Mouse (Mus musculus): Measurements from ENCODE around the gene Srcap. TPM values are rescaled to one million over a fixed set of nuclear protein-coding genes. Genes with fewer than 3 reads are reported as not detected.

Srcap gene
- polyA plus RNA-seq, 1 experiment from 2014 or later = 68.0 TPM

GRCm38 (mm10) chr7:127588011-127588871, 76.5 kb downstream of the Srcap start, which contains the start of the genes Ccdc189 and Rnf40:
Ccdc189 (minus strand) TSS chr7:127588595.
Rnf40 (plus strand) TSS chr7:127588767.
- Histone ChIP-seq H3K4me1 (peaks cover 22% of the 10 kb centered on the region), H3K36me3 (replicated peaks) (peaks cover 39% of the 10 kb centered on the region), H3K27ac (peak within 1 kb of the TSS; percentile 79), H3K4me2 (peak within 1 kb of the TSS; percentile 95), H3K27me3 (replicated peaks) (no peaks in the 10 kb centered on the region), H3K9ac (peak within 1 kb of the TSS; percentile 70), H3K9me3 (no peaks in the 10 kb centered on the region), H3K4me3 (peak within 1 kb of the TSS; percentile 77)
- peak; percentile 97 for ATAC-seq (replicated peaks)
- under 1% methylated on average over 50 of the region's 50 CpGs for WGBS

GRCm38 (mm10) chr7:127588901-127589300, 77.1 kb downstream of the Srcap start:
- Histone ChIP-seq H3K27ac (peak overlapping the region; percentile 72), H3K4me3 (peak overlapping the region; percentile 77), H3K9ac (peak overlapping the region; percentile 70), H3K9me3 (no peaks in the 10 kb centered on the region), H3K4me1 (peaks cover 22% of the 10 kb centered on the region), H3K4me2 (peak overlapping the region; percentile 95), H3K27me3 (replicated peaks) (no peaks in the 10 kb centered on the region), H3K36me3 (replicated peaks) (peaks cover 39% of the 10 kb centered on the region)
- ATAC-seq (replicated peaks) = no peak
- 6% methylated on average over 29 of the region's 29 CpGs for WGBS

DNA sequence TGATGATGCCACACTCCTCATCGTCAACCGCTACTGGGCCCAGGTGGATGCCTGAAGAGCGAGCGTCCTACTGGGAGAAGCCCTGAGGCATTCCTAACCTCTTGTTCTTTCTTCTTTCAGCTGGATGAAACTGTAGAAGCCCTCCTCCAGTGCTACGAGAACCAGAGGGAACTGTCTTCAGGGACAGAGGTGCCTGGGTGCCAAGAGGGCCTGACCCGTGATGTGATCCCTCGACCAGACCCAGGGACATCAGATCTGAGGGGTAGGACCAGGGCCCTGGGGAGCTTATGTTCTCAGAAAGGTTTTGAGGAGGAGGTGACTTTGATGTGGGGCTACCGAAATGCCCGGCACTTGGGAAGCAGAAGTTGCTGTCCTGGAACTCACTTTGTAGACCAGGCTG, 77.9 kb downstream of the Srcap start:
- Histone ChIP-seq H3K9me3 (no peaks in the 10 kb centered on the region), H3K9ac (no peak overlapping the region), H3K27me3 (replicated peaks) (no peaks in the 10 kb centered on the region), H3K4me2 (peak overlapping the region; percentile 95), H3K27ac (no peak overlapping the region), H3K4me3 (peak overlapping the region; percentile 77), H3K36me3 (replicated peaks) (peaks cover 44% of the 10 kb centered on the region), H3K4me1 (peaks cover 22% of the 10 kb centered on the region)
- 95% methylated on average over 9 of the region's 9 CpGs for WGBS
- no peak for ATAC-seq (replicated peaks)

DNA sequence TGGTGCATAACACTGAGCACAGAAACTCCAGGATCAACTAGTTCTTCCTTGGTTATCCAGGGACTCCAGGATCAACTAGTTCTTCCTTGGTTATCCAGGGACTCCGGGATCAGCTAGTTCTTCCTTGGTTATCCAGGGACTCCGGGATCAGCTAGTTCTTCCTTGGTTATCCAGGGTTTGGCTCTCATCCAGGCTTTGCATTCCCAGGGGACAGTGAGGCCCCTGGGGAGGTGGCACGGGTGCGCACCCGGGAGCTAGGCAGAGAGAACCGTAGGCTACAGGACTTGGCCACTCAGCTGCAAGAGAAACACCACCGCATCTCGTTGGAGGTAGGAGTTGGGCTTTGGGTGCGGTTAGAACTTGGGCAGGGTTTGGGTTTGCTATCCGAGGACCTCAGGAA, 79.3 kb downstream of the Srcap start:
- peaks cover 22% of the 10 kb centered on the region for H3K4me1 ChIP-seq
- no peak for ATAC-seq (replicated peaks)
- no peak overlapping the region for H3K4me2 ChIP-seq
- H3K27ac ChIP-seq = no peak overlapping the region
- H3K4me3 ChIP-seq = no peak overlapping the region
- no peaks in the 10 kb centered on the region for H3K9me3 ChIP-seq
- 89% methylated on average over 10 of the region's 10 CpGs for WGBS
- H3K27me3 ChIP-seq (replicated peaks) = no peaks in the 10 kb centered on the region
- H3K36me3 ChIP-seq (replicated peaks) = peaks cover 59% of the 10 kb centered on the region
- H3K9ac ChIP-seq = no peak overlapping the region

- Histone ChIP-seq H3K4me3 (no peak overlapping the region), H3K9ac (no peak overlapping the region), H3K27ac (no peak overlapping the region), H3K36me3 (replicated peaks) (peaks cover 73% of the 10 kb centered on the region), H3K27me3 (replicated peaks) (no peaks in the 10 kb centered on the region), H3K9me3 (no peaks in the 10 kb centered on the region), H3K4me1 (peaks cover 14% of the 10 kb centered on the region), H3K4me2 (no peak overlapping the region)
- no peak for ATAC-seq (replicated peaks)
- WGBS = 93% methylated on average over 14 of the region's 14 CpGs
Observed at GRCm38 (mm10) chr7:127592575-127592974, 80.8 kb downstream of the Srcap start.

DNA sequence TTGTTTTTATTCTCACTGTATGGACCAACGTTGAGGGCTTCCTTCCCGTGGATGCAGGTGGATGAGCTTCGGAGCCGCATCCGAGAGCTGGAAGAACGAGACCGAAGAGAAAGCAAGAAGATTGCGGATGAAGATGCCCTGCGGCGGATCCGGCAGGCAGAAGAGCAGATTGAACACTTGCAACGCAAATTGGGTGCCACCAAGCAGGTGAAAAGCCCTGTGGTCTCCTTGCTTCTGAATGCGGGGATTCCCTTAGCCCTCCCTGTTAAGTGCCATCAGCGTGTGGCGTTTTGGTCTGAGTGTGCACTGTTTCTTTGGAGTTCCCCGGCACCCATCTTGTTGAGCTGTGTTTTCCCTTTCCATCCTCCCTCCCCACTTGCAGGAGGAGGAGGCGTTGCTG, 85.0 kb downstream of the Srcap start:
- Histone ChIP-seq H3K27me3 (replicated peaks) (no peaks in the 10 kb centered on the region), H3K9ac (no peak overlapping the region), H3K4me1 (no peaks in the 10 kb centered on the region), H3K9me3 (no peaks in the 10 kb centered on the region), H3K36me3 (replicated peaks) (peaks cover 81% of the 10 kb centered on the region), H3K4me2 (no peak overlapping the region), H3K27ac (no peak overlapping the region), H3K4me3 (no peak overlapping the region)
- 94% methylated on average over 17 of the region's 17 CpGs for WGBS
- ATAC-seq (replicated peaks) = no peak

DNA sequence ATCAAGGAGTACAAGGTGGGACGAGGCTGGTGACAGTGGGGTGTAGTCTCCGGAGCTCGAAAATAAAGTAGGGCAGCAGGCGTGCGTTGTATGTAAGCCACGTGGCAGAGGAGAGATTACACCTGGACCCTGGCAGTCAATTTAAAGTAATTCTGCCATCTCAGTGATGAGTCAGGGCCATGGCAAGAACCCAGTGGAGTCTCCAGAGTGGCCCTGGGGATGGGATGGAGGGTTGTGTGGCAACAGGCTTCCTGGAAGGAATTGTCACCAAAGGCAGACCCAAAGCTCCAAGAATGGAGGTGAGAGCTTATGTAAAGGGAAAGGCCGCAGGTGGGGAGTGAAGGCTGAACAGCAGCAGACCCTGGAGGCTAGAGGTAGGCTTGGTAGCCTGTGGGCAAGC, 88.8 kb downstream of the Srcap start:
- peaks cover 58% of the 10 kb centered on the region for H3K36me3 ChIP-seq (replicated peaks)
- WGBS = 96% methylated on average over 7 of the region's 7 CpGs
- H3K27me3 ChIP-seq (replicated peaks) = no peaks in the 10 kb centered on the region
- no peaks in the 10 kb centered on the region for H3K9me3 ChIP-seq
- no peak overlapping the region for H3K4me3 ChIP-seq
- no peak overlapping the region for H3K4me2 ChIP-seq
- no peak for ATAC-seq (replicated peaks)
- no peak overlapping the region for H3K9ac ChIP-seq
- no peaks in the 10 kb centered on the region for H3K4me1 ChIP-seq
- no peak overlapping the region for H3K27ac ChIP-seq

DNA sequence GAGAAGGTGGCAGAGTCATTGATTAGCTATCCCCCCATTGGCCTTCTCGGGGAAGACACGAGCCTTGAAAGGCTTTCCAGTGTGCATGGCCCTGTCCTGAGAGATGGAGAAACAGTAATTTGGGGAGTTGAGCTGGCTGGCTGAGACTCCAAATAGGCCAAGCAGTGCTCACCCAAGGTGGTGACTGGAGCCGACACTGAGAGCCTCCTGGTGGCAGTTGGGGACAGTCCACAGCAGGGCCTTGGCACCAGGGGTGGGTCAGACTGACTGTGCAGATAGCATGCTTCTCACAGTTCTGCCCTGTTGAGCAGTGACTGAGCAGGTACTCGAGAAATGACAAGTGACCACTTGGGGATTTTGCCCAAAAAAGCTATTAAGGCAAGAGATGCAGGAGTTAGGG, 90.0 kb downstream of the Srcap start:
- H3K9me3 ChIP-seq = no peaks in the 10 kb centered on the region
- no peak overlapping the region for H3K4me3 ChIP-seq
- 88% methylated on average over 4 of the region's 4 CpGs for WGBS
- peaks cover 46% of the 10 kb centered on the region for H3K36me3 ChIP-seq (replicated peaks)
- H3K4me2 ChIP-seq = no peak overlapping the region
- H3K27ac ChIP-seq = no peak overlapping the region
- no peak for ATAC-seq (replicated peaks)
- H3K27me3 ChIP-seq (replicated peaks) = no peaks in the 10 kb centered on the region
- no peak overlapping the region for H3K9ac ChIP-seq
- no peaks in the 10 kb centered on the region for H3K4me1 ChIP-seq

- WGBS = 91% methylated on average over 2 of the region's 2 CpGs
- H3K27me3 ChIP-seq (replicated peaks) = no peaks in the 10 kb centered on the region
- no peak for ATAC-seq (replicated peaks)
Observed at GRCm38 (mm10) chr7:127602903-127603302, 91.1 kb downstream of the Srcap start.

DNA sequence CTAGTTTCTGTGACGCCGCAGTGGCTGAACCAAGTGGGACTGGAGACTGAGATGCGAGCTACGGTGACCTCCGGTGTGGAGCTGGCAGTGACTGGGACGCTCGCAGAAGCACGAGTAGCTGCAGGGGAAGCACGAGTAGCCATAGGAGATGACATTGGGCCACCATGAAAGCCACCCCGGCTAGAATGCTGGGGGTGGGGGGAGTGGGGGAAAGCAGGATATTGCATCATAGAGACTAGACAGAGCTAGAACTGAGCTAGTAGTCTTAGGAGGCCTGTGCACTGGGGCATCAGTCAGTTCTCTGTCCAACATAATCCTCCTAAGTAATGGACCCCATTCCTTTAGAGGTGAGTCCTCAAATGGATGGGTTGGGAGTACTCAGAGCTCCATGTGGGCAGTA, 92.5 kb downstream of the Srcap start:
- no peak overlapping the region for H3K4me3 ChIP-seq
- H3K27me3 ChIP-seq (replicated peaks) = no peaks in the 10 kb centered on the region
- peaks cover 37% of the 10 kb centered on the region for H3K36me3 ChIP-seq (replicated peaks)
- no peak overlapping the region for H3K4me2 ChIP-seq
- no peak for ATAC-seq (replicated peaks)
- WGBS = 94% methylated on average over 10 of the region's 10 CpGs
- H3K9me3 ChIP-seq = no peaks in the 10 kb centered on the region
- H3K9ac ChIP-seq = no peak overlapping the region
- H3K4me1 ChIP-seq = no peaks in the 10 kb centered on the region
- no peak overlapping the region for H3K27ac ChIP-seq

More at GRCm38 (mm10) chr7:127602903-127603302, 91.1 kb downstream of the Srcap start:
- Histone ChIP-seq H3K27ac (no peak overlapping the region), H3K9me3 (no peaks in the 10 kb centered on the region), H3K36me3 (replicated peaks) (peaks cover 35% of the 10 kb centered on the region), H3K4me2 (no peak overlapping the region), H3K9ac (no peak overlapping the region), H3K4me1 (no peaks in the 10 kb centered on the region), H3K4me3 (no peak overlapping the region)

- no peak overlapping the region for H3K4me2 ChIP-seq
- H3K4me1 ChIP-seq = no peaks in the 10 kb centered on the region
- H3K9me3 ChIP-seq = no peaks in the 10 kb centered on the region
- no peaks in the 10 kb centered on the region for H3K27me3 ChIP-seq (replicated peaks)
- whole genome bisulfite sequencing = 89% methylated on average over 6 of the region's 6 CpGs
- no peak overlapping the region for H3K4me3 ChIP-seq
- no peak for ATAC-seq (replicated peaks)
- H3K27ac ChIP-seq = no peak overlapping the region
- peaks cover 55% of the 10 kb centered on the region for H3K36me3 ChIP-seq (replicated peaks)
- H3K9ac ChIP-seq = no peak overlapping the region
Observed at GRCm38 (mm10) chr7:127607150-127607549, 95.4 kb downstream of the Srcap start.
